Mouse (Mus musculus) brain, adult 2 months (tissue): ENCODE data around the gene Cux1.
A peak's percentile ranks its signal among the peaks of the same experiment; 100 is the strongest.

ENCODE experiments used
- DNase-seq: peaks from one replicate; pipeline ENCODE4 v3.0.0; 2011; ENCODE audit warnings: low read depth, low spot score

Gene Cux1

DNA sequence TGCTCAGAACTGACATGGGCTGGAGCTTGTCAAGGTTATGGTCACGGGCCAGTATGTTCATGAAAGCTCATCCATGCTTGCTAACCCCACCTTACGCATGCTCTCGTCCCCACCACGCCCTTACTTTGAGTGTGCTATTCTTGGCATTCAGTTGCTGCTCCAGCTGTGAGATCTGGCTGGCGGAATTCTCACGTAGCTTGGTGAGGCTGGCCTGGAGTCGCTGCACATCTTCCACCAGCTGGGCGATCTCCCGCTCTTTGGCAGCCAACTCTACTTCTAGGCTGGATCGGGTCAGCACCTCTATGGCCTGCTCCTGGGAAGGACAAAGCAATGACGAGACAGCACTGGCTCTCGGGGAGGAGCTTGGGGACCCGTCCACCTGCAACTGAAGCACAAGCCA lies 240.7 kb downstream of the Cux1 start:
- peak; percentile 17 for DNase-seq

DNA sequence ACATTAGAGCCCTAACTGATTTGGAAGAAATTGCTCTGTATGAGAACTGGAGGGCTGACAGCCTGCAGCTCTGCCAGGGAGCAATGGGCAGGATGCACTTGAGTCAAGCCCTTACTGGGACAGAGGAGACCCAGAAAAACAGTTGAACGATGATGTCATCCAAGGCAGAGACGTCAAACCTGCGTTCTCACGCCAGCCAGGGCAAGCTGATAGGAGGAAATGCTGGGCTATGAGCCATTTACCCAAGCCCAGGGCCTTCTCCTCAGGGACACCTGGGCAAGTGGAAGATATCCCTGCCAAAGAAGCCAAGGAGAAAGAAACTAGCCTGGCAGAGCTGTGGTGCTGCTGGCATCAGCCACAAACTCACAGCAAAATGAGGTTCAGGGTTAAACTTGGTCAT lies 242.8 kb downstream of the Cux1 start:
- peak; percentile 62 for DNase-seq

- DNase-seq = no peak
Measured at GRCm38 (mm10) chr5:136321378-136321777, 245.9 kb downstream of the Cux1 start.

- DNase-seq = peak; percentile 44
Measured at GRCm38 (mm10) chr5:136312566-136312965, 254.7 kb downstream of the Cux1 start.

DNA sequence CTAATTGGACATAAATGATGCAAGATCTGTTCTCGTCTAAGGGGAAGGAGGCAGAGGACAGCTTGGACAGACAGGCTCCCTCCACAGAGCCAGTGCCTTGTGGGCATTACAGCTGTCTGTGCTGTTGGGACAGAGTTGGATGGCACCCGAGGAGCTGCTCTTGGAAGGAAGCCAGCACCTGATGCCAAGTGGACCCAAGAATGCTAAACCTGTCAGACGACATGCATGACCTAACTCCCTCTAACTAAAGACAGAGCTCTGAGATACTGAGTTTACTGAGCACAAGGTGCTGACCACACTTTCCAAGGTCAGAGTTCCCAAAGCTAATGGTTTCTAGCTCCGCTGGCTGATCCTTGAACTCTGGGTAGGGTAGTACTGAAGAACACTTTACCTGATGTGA lies 255.1 kb downstream of the Cux1 start:
- no peak for DNase-seq

DNA sequence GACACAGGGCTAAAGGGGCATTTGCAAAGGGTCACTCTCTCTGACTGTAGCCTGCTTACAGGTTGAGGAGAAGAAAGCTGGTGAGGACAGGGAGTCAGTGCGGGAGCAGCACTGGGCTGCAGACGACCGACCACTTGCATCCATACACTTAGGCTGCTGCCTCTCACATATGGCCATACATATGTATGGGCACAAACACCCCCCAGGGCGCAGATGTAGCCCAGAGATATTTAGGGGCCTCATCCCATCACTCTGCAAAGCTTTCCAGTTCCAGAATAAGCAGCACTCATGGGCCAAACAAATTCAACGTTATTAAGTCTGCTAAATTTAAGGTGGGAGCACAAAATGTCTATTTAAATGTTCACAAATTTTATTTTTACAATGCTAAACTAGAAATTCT lies 261.0 kb downstream of the Cux1 start:
- DNase-seq = peak; percentile 54

DNA sequence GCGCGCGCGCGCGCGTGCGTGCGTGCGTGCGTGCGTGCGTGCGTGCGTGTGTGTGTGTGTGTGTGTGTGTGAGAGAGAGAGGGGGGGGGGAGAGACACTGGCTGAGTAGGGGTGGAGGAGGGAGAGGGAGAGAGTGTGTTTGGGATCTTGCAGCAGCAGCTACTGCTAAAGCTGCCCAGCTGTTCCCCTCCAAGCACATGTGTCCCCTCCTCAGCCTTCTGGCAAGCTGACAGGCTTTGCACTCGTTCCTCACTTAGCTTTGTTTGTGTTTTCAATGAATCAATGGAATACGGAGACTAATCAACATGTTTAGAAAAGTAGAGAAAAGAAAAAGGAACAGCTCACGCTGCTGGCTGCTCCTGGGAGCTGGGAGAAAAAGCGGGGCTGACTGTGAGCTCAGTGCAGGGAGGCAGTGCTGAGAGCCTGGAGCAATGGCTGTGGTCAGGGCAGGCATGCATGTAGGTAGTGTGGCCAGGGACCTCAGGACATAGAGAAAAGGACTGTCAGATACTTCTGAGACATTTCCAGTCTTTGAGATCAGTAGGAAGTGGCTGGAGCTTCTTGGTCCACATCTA lies 263.8 kb downstream of the Cux1 start:
- DNase-seq = peak; percentile 78

GRCm38 (mm10) chr5:136300880-136301279 lies 266.4 kb downstream of the Cux1 start:
- no peak for DNase-seq

DNA sequence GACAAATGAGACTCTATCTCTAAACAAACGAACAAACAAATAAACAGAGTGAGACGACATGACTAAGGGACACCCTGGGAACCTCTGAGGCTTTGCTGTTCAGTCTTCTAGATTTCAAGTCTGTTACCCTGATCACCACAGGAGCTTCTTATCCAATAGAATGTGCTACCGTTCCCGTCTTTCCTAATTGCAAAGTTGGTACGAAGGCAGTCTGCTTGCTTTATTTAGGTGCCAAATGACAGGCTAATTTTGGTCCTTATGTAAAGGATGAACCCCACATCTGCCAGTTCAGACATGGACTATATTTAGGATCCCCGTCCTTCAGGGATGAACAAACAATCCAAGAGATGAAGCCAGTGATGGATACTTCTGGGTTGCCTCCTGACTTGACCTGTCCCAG lies 269.6 kb downstream of the Cux1 start:
- DNase-seq = peak; percentile 68

GRCm38 (mm10) chr5:136296911-136297310 lies 270.4 kb downstream of the Cux1 start:
- no peak for DNase-seq

DNA sequence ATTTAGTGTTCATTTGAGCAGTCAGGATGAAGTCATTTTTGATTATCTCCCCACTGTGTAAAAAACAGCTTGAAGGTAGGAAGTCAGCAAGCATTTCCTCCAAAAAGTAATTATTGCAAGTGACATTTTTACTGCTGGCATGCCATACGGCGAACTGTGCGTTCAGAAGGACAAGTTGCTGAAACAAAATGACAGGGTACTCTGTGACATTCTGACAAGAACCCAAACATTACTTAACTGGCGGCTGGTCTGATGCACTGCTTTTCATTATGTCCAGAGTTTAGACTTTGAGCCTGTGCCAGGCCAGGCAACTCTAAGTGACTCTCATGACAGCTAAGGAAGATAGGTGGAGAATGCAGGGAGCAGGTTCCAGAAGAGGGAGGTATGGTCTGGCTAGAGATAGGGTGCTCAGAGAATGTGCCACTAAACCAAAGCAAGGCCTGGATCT lies 274.3 kb downstream of the Cux1 start:
- DNase-seq = peak; percentile 74

- no peak for DNase-seq
Measured at GRCm38 (mm10) chr5:136292361-136292760, 274.9 kb downstream of the Cux1 start.

- no peak for DNase-seq
Measured at GRCm38 (mm10) chr5:136291562-136291961, 275.7 kb downstream of the Cux1 start.

DNA sequence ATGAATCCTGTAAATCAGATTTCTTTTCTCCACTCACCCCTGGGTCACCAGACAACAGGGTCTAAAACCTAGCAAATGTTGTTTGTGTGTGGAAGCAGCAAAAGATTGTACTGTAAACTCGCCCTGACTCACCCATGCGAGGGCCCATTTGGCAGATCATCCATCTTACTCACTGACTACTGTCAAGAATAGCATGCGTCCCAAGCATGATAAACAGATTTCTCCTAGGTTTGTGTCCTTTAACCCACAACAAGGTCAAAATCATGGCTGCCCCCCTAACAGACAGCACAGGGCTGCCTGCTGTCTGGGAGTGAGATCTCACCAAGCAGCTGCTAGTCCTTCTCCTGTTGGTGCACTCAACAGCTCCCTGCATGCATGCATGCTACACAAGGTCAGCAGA lies 277.5 kb downstream of the Cux1 start:
- no peak for DNase-seq

GRCm38 (mm10) chr5:136288351-136289081 lies 278.8 kb downstream of the Cux1 start:
- DNase-seq = no peak

- no peak for DNase-seq
Measured at GRCm38 (mm10) chr5:136286566-136286965, 280.7 kb downstream of the Cux1 start.

GRCm38 (mm10) chr5:136285106-136285505 lies 282.2 kb downstream of the Cux1 start:
- DNase-seq = peak; percentile 70

- DNase-seq = peak; percentile 49
Measured at GRCm38 (mm10) chr5:136281351-136281750, 285.9 kb downstream of the Cux1 start.

DNA sequence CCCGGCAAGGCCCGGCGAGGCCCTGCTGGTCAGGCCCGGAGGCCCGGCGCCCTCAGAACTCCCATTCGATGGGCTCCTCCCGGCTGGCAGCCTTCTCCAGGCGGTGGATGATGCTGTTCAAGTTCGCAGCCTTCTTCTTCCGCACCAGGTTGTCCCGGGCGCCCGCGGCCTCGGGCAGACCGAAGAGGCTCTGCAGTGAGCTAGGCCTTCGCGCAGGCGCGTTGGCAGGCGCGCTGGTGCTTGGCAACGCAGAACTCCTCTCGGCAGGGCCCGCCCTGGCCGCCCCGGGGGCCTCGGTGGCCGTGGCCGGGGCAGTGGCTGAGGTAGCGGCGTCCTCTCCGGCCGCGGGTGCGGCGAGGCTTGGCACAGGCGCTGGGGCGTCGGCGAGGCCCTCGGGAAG lies 292.6 kb downstream of the Cux1 start:
- DNase-seq = no peak

- no peak for DNase-seq
Measured at GRCm38 (mm10) chr5:136269937-136270336, 297.4 kb downstream of the Cux1 start.

- no peak for DNase-seq
Measured at GRCm38 (mm10) chr5:136266077-136266476, 301.2 kb downstream of the Cux1 start.

DNA sequence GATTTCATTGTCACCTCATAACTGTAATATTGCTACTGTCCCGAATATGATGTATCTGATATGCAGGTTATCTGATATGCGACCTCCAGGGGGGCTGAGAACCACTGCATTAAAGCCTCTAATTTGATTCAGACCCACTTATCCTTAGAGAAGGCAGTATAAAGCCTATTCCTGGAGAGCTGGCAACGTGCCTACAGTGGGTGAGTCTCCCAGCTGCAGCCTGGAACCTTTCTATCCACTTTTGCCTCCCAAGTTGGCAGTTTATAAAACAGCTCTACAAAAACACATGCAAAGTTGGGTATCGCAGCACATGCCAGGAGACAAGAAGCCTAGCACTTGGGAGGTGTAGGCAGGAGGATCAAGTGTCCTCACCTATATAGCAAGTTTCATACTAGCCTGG lies 303.9 kb downstream of the Cux1 start:
- peak; percentile 49 for DNase-seq

DNA sequence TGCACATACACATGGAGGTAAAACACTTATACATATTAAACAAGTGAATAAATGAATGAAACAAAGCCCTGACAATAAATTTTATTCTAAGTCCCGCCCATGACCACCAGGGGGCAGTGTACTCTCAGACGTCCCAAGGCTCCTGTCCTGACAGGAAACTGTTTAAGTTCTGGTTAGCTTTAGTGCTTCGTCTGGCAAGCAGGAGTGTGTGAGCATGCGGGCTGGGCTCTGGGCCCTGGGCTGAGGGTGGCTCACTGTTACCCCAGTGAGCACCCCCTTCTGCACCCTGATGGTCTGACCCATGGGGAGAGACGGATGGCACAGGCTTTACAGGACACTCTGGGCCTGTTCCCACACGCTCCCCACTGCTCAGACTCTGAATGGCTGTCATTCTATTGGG lies 308.4 kb downstream of the Cux1 start:
- DNase-seq = peak; percentile 69
